Mouse (Mus musculus) limb, embryonic 10.5 days (tissue): ENCODE data around the gene Rcor2. TPM values are rescaled to one million over a fixed set of nuclear protein-coding genes. Genes with fewer than 3 reads are reported as not detected.
A peak's percentile ranks its signal among the peaks of the same experiment; 100 is the strongest.

Experiments
- DNase-seq: peaks from one replicate; pipeline ENCODE4 v3.0.0-alpha.2; 2017; ENCODE audit warnings: low spot score
- H3K27ac ChIP-seq: fragments of 300-500 bp; sonication (generic); 2 replicates; pipeline ENCODE4 v1.5.1; 2016; ENCODE audit warnings: mild to moderate bottlenecking
- H3K27me3 ChIP-seq: fragments of 300-500 bp; sonication (generic); 2 replicates; pipeline ENCODE4 v1.6.1; 2016; ENCODE audit warnings: low read depth, mild to moderate bottlenecking; ENCODE audit not compliant: poor library complexity, severe bottlenecking
- H3K36me3 ChIP-seq: fragments of 300-500 bp; sonication (generic); 2 replicates; pipeline ENCODE4 v1.6.1; 2016; ENCODE audit warnings: mild to moderate bottlenecking, moderate library complexity
- H3K4me1 ChIP-seq: fragments of 300-500 bp; sonication (generic); 2 replicates; pipeline ENCODE4 v1.6.1; 2016
- H3K4me3 ChIP-seq: fragments of 300-500 bp; sonication (generic); 2 replicates; pipeline ENCODE4 v1.5.1; 2016; ENCODE audit warnings: mild to moderate bottlenecking, moderate library complexity
- H3K9me3 ChIP-seq: fragments of 300-500 bp; sonication (generic); replicated peaks from 2 replicates; pipeline ENCODE4 v1.6.1; 2016; ENCODE audit warnings: mild to moderate bottlenecking
- WGBS: fragments of 180-500 bp; shearing (Covaris S2); methylation state at CpG from one replicate; pipeline ENCODE4 v1.1.7; 2016; 5-methylcytosine and 5-hydroxymethylcytosine counted together
- polyA plus RNA-seq: library from polyadenylated mRNA; unstranded; fragments of >200 nt; fragmentation: Nextera tagmentation; extraction: Ambion mirVana; gene quantifications from 2 replicates; pipeline ENCODE4 v1.2.1, GENCODE M21; 2016

Rcor2 gene
- polyA plus RNA-seq, 1 experiment from 2014 or later, result 54.9 TPM

- peak overlapping the region; percentile 94 for H3K27ac ChIP-seq
- peak overlapping the region; percentile 87 for H3K4me3 ChIP-seq
- no peak for DNase-seq
- 6% methylated on average over 13 of the region's 13 CpGs for WGBS
- H3K4me1 ChIP-seq, result peaks cover 39% of the 10 kb centered on the region
- H3K9me3 ChIP-seq, result no peaks in the 10 kb centered on the region
- no peaks in the 10 kb centered on the region for H3K27me3 ChIP-seq
- peaks cover 37% of the 10 kb centered on the region for H3K36me3 ChIP-seq
Measured at GRCm38 (mm10) chr19:7240291-7240690, 26.8 kb upstream of the Rcor2 start.

DNA sequence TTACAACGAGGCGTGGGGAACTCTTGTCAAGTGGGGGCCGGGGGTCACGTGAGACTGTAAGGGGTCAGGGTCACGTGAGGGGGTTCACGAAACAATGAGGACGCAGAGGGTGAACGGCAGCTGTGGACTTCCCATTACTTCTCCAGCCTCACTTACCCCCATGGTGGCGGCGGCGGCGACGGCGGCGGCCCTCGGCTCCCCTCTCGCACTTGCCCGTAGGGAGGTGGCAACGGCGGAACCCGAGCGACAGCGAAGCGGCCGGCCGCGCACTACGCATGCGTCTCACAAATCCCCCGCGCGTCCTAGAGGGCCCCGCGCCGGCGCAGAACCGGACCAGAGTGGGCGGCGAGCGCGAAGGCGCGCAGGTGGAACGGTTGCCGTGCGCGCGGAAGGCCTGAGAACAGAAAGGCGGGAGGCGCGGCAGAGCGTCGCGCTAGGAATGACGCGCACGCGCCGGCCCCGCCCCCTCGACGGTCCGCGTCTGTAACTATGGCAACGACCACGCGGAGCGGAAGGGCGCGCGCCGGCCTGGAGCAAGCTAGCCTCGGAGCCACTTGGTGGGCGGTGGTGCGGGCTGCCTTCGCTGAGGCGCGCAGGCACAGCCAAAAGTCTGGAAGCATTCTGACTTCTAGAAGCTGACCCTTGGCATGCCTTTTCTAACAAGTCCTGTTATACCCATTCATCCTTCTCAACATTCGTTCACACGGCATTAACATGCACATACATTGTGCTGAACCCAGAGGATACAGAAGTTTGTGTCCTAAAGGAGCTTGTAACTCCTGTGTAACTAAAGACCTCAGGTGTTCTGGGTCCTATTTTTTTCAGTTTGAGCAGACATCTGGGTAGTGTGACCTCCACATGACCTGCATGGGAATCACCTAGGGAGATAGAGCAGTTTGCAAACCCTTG, 26.1 kb upstream of the Rcor2 start, which contains the start of gene Naa40:
Naa40 (minus strand) TSS at position 402 of the 909 bp plus-strand sequence.
- Histone ChIP-seq H3K4me3 (peak within 1 kb of the TSS; percentile 87), H3K4me1 (peaks cover 39% of the 10 kb centered on the region), H3K27me3 (no peaks in the 10 kb centered on the region), H3K9me3 (no peaks in the 10 kb centered on the region), H3K36me3 (peaks cover 30% of the 10 kb centered on the region), H3K27ac (peak within 1 kb of the TSS; percentile 94)
- peak; percentile 97 for DNase-seq
- 2% methylated on average over 80 of the region's 80 CpGs for WGBS

GRCm38 (mm10) chr19:7246021-7246420, 21.1 kb upstream of the Rcor2 start:
- peaks cover 8% of the 10 kb centered on the region for H3K4me1 ChIP-seq
- H3K9me3 ChIP-seq, result no peaks in the 10 kb centered on the region
- H3K4me3 ChIP-seq, result no peak overlapping the region
- no peaks in the 10 kb centered on the region for H3K36me3 ChIP-seq
- 79% methylated on average over 3 of the region's 3 CpGs for WGBS
- H3K27ac ChIP-seq, result no peak overlapping the region
- no peak for DNase-seq
- H3K27me3 ChIP-seq, result no peaks in the 10 kb centered on the region

GRCm38 (mm10) chr19:7257881-7258280, 9.2 kb upstream of the Rcor2 start:
- H3K27ac ChIP-seq, result no peak overlapping the region
- 85% methylated on average over 5 of the region's 5 CpGs for WGBS
- no peak overlapping the region for H3K4me3 ChIP-seq
- H3K36me3 ChIP-seq, result no peaks in the 10 kb centered on the region
- H3K27me3 ChIP-seq, result no peaks in the 10 kb centered on the region
- no peaks in the 10 kb centered on the region for H3K4me1 ChIP-seq
- H3K9me3 ChIP-seq, result no peaks in the 10 kb centered on the region
- DNase-seq, result no peak

- 79% methylated on average over 1 of the region's 1 CpGs for WGBS
- H3K36me3 ChIP-seq, result no peaks in the 10 kb centered on the region
- H3K4me1 ChIP-seq, result peaks cover 27% of the 10 kb centered on the region
- no peaks in the 10 kb centered on the region for H3K27me3 ChIP-seq
- no peak overlapping the region for H3K4me3 ChIP-seq
- no peaks in the 10 kb centered on the region for H3K9me3 ChIP-seq
- no peak overlapping the region for H3K27ac ChIP-seq
- DNase-seq, result no peak
Measured at GRCm38 (mm10) chr19:7261476-7261875, 5.6 kb upstream of the Rcor2 start.

- WGBS, result 89% methylated on average over 3 of the region's 3 CpGs
- DNase-seq, result no peak
- Histone ChIP-seq H3K9me3 (no peaks in the 10 kb centered on the region), H3K4me1 (peaks cover 31% of the 10 kb centered on the region), H3K27ac (no peak overlapping the region), H3K27me3 (no peaks in the 10 kb centered on the region), H3K36me3 (no peaks in the 10 kb centered on the region), H3K4me3 (no peak overlapping the region)
Measured at GRCm38 (mm10) chr19:7261964-7262363, 5.2 kb upstream of the Rcor2 start.

DNA sequence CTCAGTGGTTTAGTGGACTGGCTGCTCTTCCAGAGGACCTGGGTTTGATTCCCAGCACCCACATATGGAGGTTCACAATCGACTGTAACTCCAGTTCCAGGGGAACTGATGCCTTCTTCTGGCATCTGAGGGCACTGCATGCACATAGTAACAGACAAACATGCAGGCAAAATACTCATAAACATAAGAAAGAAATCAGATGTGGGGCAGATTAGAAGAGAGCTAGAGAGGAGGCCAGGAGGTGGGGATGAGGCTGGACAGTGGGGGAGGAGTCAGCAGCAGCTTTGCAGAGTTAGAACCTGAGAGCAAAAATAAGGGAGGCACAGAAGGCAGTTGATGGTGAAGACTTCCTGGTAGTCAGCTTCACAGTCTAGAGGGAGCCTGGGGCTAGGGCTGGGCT, 4.5 kb upstream of the Rcor2 start:
- H3K4me1 ChIP-seq, result peaks cover 38% of the 10 kb centered on the region
- H3K9me3 ChIP-seq, result no peaks in the 10 kb centered on the region
- 92% methylated on average over 1 of the region's 1 CpGs for WGBS
- no peak overlapping the region for H3K27ac ChIP-seq
- DNase-seq, result no peak
- H3K27me3 ChIP-seq, result no peaks in the 10 kb centered on the region
- no peak overlapping the region for H3K4me3 ChIP-seq
- no peaks in the 10 kb centered on the region for H3K36me3 ChIP-seq

- H3K27ac ChIP-seq, result peak overlapping the region; percentile 99
- H3K9me3 ChIP-seq, result no peaks in the 10 kb centered on the region
- no peaks in the 10 kb centered on the region for H3K27me3 ChIP-seq
- peak; percentile 94 for DNase-seq
- peak overlapping the region; percentile 3; the same call in 1 of the 2 replicates for H3K4me3 ChIP-seq
- H3K36me3 ChIP-seq, result no peaks in the 10 kb centered on the region
- 22% methylated on average over 9 of the region's 9 CpGs for WGBS
- peaks cover 43% of the 10 kb centered on the region for H3K4me1 ChIP-seq
Measured at GRCm38 (mm10) chr19:7264088-7264765, 2.9 kb upstream of the Rcor2 start.

DNA sequence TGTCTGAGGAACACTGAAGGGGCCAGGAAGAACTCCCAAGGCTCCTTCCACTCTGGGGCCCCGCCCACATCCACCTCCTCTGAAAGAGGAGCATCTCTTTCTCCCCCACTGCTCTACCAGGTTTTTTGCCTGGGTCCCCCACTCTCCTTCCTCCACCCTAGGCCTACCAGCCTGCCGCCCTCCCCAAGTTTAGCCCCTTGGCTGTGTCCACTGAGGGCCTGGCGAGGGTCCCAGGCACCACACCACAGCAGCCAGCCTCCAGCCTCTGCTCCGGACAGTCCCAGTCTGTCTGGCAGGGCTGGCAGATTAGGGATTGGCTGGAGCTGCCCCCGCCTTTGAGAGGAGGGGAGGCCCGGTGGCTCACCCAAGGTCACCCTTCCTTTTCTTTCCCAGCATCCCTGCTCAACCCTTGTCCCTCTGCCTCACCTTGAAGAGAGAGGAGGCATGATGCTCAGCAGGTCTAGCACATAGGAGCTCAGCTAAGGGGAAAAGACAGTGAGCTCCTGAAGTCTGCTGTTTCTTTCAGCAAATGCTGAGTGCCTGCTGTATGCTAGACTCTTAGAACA, 2.3 kb upstream of the Rcor2 start:
- Histone ChIP-seq H3K27ac (peak overlapping the region; percentile 99), H3K9me3 (no peaks in the 10 kb centered on the region), H3K4me1 (peaks cover 47% of the 10 kb centered on the region), H3K36me3 (peaks cover 3% of the 10 kb centered on the region), H3K27me3 (no peaks in the 10 kb centered on the region), H3K4me3 (peak overlapping the region; percentile 3; the same call in 1 of the 2 replicates)
- WGBS, result 21% methylated on average over 6 of the region's 6 CpGs
- DNase-seq, result peak; percentile 56

GRCm38 (mm10) chr19:7265478-7266191, 1.5 kb upstream of the Rcor2 start:
- H3K9me3 ChIP-seq, result no peaks in the 10 kb centered on the region
- H3K36me3 ChIP-seq, result peaks cover 11% of the 10 kb centered on the region
- no peaks in the 10 kb centered on the region for H3K27me3 ChIP-seq
- peak overlapping the region; percentile 23 for H3K4me3 ChIP-seq
- DNase-seq, result peak; percentile 72
- peaks cover 54% of the 10 kb centered on the region for H3K4me1 ChIP-seq
- peak overlapping the region; percentile 99 for H3K27ac ChIP-seq
- 13% methylated on average over 14 of the region's 14 CpGs for WGBS

GRCm38 (mm10) chr19:7266421-7266831, 699 bp upstream of the Rcor2 start:
- H3K27me3 ChIP-seq, result no peaks in the 10 kb centered on the region
- H3K27ac ChIP-seq, result peak overlapping the region; percentile 99
- H3K4me3 ChIP-seq, result peak overlapping the region; percentile 76
- 43% methylated on average over 4 of the region's 4 CpGs for WGBS
- H3K36me3 ChIP-seq, result peaks cover 19% of the 10 kb centered on the region
- H3K9me3 ChIP-seq, result no peaks in the 10 kb centered on the region
- DNase-seq, result peak; percentile 49
- H3K4me1 ChIP-seq, result peaks cover 62% of the 10 kb centered on the region
